10 mouse cellular contexts compared by ENCODE assay signal in genomic region chr11:79229057-79229504, GRCm38 (mm10). TPM values are rescaled to one million over a fixed set of nuclear protein-coding genes. Genes with fewer than 3 reads are reported as not detected.
DNase-seq lines count a peak whose midpoint lies in the region; ATAC-seq and TF ChIP-seq lines count a peak whose summit lies in the region.
"Had no signal": no experiment of that assay in that cellular context is flagged by ENCODE, and none has a peak within 500 bp of the region (broad histone marks: within the 10 kb centered on the region; RNA-seq: fewer than 3 reads in every experiment).

No protein-coding gene starts in this region.

- H3K9me3 ChIP-seq in intestine, embryonic 14.5 days (ENCODE audit: control insufficient read depth, low read length): no peaks in the 10 kb centered on the region
- H3K9me3 ChIP-seq: forebrain, embryonic 15.5 days; lung, embryonic 15.5 days had no signal

- peaks cover 10% of the 10 kb centered on the region for H3K4me1 ChIP-seq in intestine, embryonic 14.5 days (replicated peaks; ENCODE audit: control insufficient read depth, insufficient read depth, low read length)

- no peak overlapping the region for H3K9ac ChIP-seq in intestine, embryonic 14.5 days (ENCODE audit: low read length)
- H3K9ac ChIP-seq: forebrain, embryonic 15.5 days; lung, embryonic 15.5 days had no signal

- peak; percentile 18 for DNase-seq in gastrocnemius, postnatal 14 days
- DNase-seq in gastrocnemius, adult 8-10 months (ENCODE audit: low spot score in 2 of 2): no peak
- peak; percentile 81 for DNase-seq in Patski (ENCODE audit: low read depth, low spot score)
- DNase-seq in intestine, embryonic 14.5 days (ENCODE audit: low spot score): peak; percentile 75
- peak; percentile 81 to 92 for DNase-seq in kidney, postnatal 36 days
- DNase-seq in left cerebral cortex, postnatal 14 days (ENCODE audit: low spot score in 2 of 2): no peak
- no peak for DNase-seq in layer of hippocampus, adult 8-10 months (ENCODE audit: low spot score in 2 of 2)
- DNase-seq in left cerebral cortex, adult 11 months (ENCODE audit: low spot score): no peak

- H3K27me3 ChIP-seq in Patski: no peaks in the 10 kb centered on the region
- H3K27me3 ChIP-seq in intestine, embryonic 14.5 days (replicated peaks; ENCODE audit: control insufficient read depth, insufficient read depth, low read length): no peaks in the 10 kb centered on the region
- H3K27me3 ChIP-seq: forebrain, embryonic 15.5 days; lung, embryonic 15.5 days had no signal

- POLR2A ChIA-PET in Patski (lab: Charles Lee): interaction anchor here (0.6 to 1.5 kb wide), 4 partner anchors 12 to 152 kb away, joined by 3 to 5 read pairs (median 4); no protein-coding TSS in a partner anchor

- H3K4me2 ChIP-seq in intestine, embryonic 14.5 days (ENCODE audit: low read length): no peak overlapping the region
- H3K4me2 ChIP-seq: forebrain, embryonic 15.5 days; lung, embryonic 15.5 days had no signal

- WGBS in intestine, embryonic 14.5 days: 66% methylated on average over 10 of the region's 10 CpGs

- ATAC-seq in Patski: peak; percentile 56
- ATAC-seq in intestine, embryonic 14.5 days (replicated peaks; ENCODE audit: low FRiP score, low TSS enrichment, low read depth): peak; percentile 68
- ATAC-seq: forebrain, embryonic 15.5 days had no signal

- H3K27ac ChIP-seq in intestine, embryonic 14.5 days (ENCODE audit: low read depth): peak overlapping the region; percentile 60
- H3K27ac ChIP-seq: forebrain, embryonic 15.5 days; lung, embryonic 15.5 days had no signal

- TF ChIP-seq CTCF in Patski (IDR thresholded peaks at IDR 0.05): no peak

- no peak overlapping the region for H3K4me3 ChIP-seq in intestine, embryonic 14.5 days (ENCODE audit: low read depth, low read length)
- H3K4me3 ChIP-seq: forebrain, embryonic 15.5 days; lung, embryonic 15.5 days had no signal

- intact Hi-C loops in gastrocnemius, postnatal 14 days (cut with DNase I; ENCODE audit: low total_unique reads): no loop called here
- intact Hi-C loops in left cerebral cortex, postnatal 14 days (cut with DNase I): no loop called here

- in situ Hi-C loops in Patski (cut with MboI; ENCODE audit: low pct_unique_long_range_greater_than_20kb): no loop called here

- CTCF ChIA-PET in Patski (lab: Charles Lee): interaction anchor here (1.0 kb wide), 1 partner anchor 9 kb away, joined by 3 read pairs; no protein-coding TSS in a partner anchor

- no peaks in the 10 kb centered on the region for H3K36me3 ChIP-seq in intestine, embryonic 14.5 days (ENCODE audit: control insufficient read depth, insufficient read depth, low read length)
- H3K36me3 ChIP-seq: forebrain, embryonic 15.5 days; lung, embryonic 15.5 days had no signal

RNA-seq across cellular contexts. Expression of gene Wsb1, which starts 25.4 kb away (rescaled TPM):
- 10 to 100 TPM; 16.5 to 19.1 TPM for total RNA-seq in gastrocnemius, postnatal 14 days (2021)
- total RNA-seq in gastrocnemius, adult 8-10 months (2022): 1 to 10 TPM; 1.9 to 6.9 (median 6.0) TPM
- polyA plus RNA-seq in Patski (2021): 237 TPM
- 282 and 315 TPM in 2 replicates for polyA plus RNA-seq in intestine, embryonic 14.5 days (2014; fragmentation: Nextera tagmentation; extraction: Ambion mirVana)
- total RNA-seq in left cerebral cortex, postnatal 14 days (2021): 10 to 100 TPM; 60.8 to 75.4 TPM
- 100 to 1,000 TPM in 2 of 4 experiments, 10 to 100 TPM in 2; 83.5 to 104 (median 100.0) TPM for total RNA-seq in layer of hippocampus, adult 8-10 months (2022)

Comparison
In these comparisons a context has a peak if more than half of its experiments do, and no peak if none do; other contexts are left out.
1. DNase-seq: peak in gastrocnemius, postnatal 14 days (single experiment), Patski (single experiment), intestine, embryonic 14.5 days (single experiment) and kidney, postnatal 36 days (2 of 2); none in gastrocnemius, adult 8-10 months (0 of 2), left cerebral cortex, postnatal 14 days (0 of 2), layer of hippocampus, adult 8-10 months (0 of 2) and left cerebral cortex, adult 11 months (single experiment).